Mouse (Mus musculus) heart, adult 2 months (tissue): ENCODE results near the gene Prkch.

Source experiments
- CTCF ChIP-seq: fragments of 200-600 bp; IDR thresholded peaks from 2 replicates; pipeline ENCODE4 v1.8.1; 2022; ENCODE audit warnings: antibody characterized with exemption, mild to moderate bottlenecking, moderate library complexity
- EP300 ChIP-seq: fragments of 200-500 bp; IDR thresholded peaks from 2 replicates; pipeline ENCODE4 v1.6.1; 2011; ENCODE audit warnings: low read depth, low read length, control low read depth; ENCODE audit not compliant: insufficient read depth

- TF ChIP-seq CTCF (no peak), EP300 (no peak)
Observed at GRCm38 (mm10) chr12:73774793-73775385, 190.3 kb downstream of the Prkch start.
